Mouse (Mus musculus) intestine, postnatal 0 days (tissue): ENCODE data around the gene Trim16. TPM values are rescaled to one million over a fixed set of nuclear protein-coding genes. Genes with fewer than 3 reads are reported as not detected.

ENCODE experiments used
- ATAC-seq: fragments of 200-750 bp; cut with Nextera tagmentation; 2 replicates; pipeline ENCODE4 v1.8.0; 2017; ENCODE audit warnings: mild to moderate bottlenecking, moderate TSS enrichment, moderate library complexity
- H3K27ac ChIP-seq: fragments of 300-500 bp; sonication (generic); 2 replicates; pipeline ENCODE4 v1.5.1; 2014; ENCODE audit warnings: mild to moderate bottlenecking, low read depth, low read length, moderate library complexity
- H3K27me3 ChIP-seq: fragments of 300-500 bp; sonication (generic); replicated peaks from 2 replicates; pipeline ENCODE4 v1.6.1; 2014; ENCODE audit warnings: low read length, mixed read lengths; ENCODE audit not compliant: control insufficient read depth, insufficient read depth
- H3K36me3 ChIP-seq: fragments of 300-500 bp; sonication (generic); 2 replicates; pipeline ENCODE4 v1.6.1; 2014; ENCODE audit warnings: mild to moderate bottlenecking, moderate library complexity; ENCODE audit not compliant: control insufficient read depth, insufficient read depth
- H3K4me1 ChIP-seq: fragments of 300-500 bp; sonication (generic); replicated peaks from 2 replicates; pipeline ENCODE4 v1.6.1; 2014; ENCODE audit warnings: antibody characterized with exemption, low read length, mixed read lengths; ENCODE audit not compliant: control insufficient read depth, insufficient read depth
- H3K4me2 ChIP-seq: fragments of 300-500 bp; sonication (generic); replicated peaks from 2 replicates; pipeline ENCODE4 v1.6.1; 2014; ENCODE audit warnings: low read depth, mild to moderate bottlenecking, moderate library complexity
- H3K4me3 ChIP-seq: fragments of 300-500 bp; sonication (generic); 2 replicates; pipeline ENCODE4 v1.5.1; 2014; ENCODE audit warnings: low read depth, low read length
- H3K9ac ChIP-seq: fragments of 300-500 bp; sonication (generic); 2 replicates; pipeline ENCODE4 v1.6.1; 2014; ENCODE audit warnings: mild to moderate bottlenecking, low read depth, low read length
- H3K9me3 ChIP-seq: fragments of 300-500 bp; sonication (generic); 2 replicates; pipeline ENCODE4 v1.6.1; 2016; ENCODE audit warnings: mixed run types; ENCODE audit not compliant: control insufficient read depth
- CTCF ChIP-seq: sonication (generic); IDR thresholded peaks from 2 replicates; pipeline ENCODE4 v1.5.1; 2016; ENCODE audit warnings: low read depth, mild to moderate bottlenecking, control low read depth, antibody characterized with exemption, moderate library complexity
- WGBS: fragments of 180-500 bp; shearing (Covaris S2); extraction: QIAGEN DNeasy Blood & Tissue Kit; methylation state at CpG from one replicate; pipeline ENCODE4 v1.1.7; 2014; 5-methylcytosine and 5-hydroxymethylcytosine counted together
- polyA plus RNA-seq: library from polyadenylated mRNA; unstranded; fragments of >200 nt; fragmentation: Nextera tagmentation; extraction: Ambion mirVana; gene quantifications from 2 replicates; pipeline ENCODE4 v1.2.1, GENCODE M21; 2015

Trim16 gene
- polyA plus RNA-seq, 1 experiment from 2014 or later, result 11.5 TPM

- ATAC-seq, result no peak
- 62% methylated on average over 4 of the region's 4 CpGs for WGBS
- Histone ChIP-seq H3K27ac (no peak overlapping the region), H3K9ac (no peak overlapping the region), H3K4me3 (no peak overlapping the region), H3K9me3 (no peaks in the 10 kb centered on the region; the same call in 1 of the 2 replicates), H3K4me2 (no peak overlapping the region), H3K36me3 (no peaks in the 10 kb centered on the region), H3K4me1 (no peaks in the 10 kb centered on the region), H3K27me3 (no peaks in the 10 kb centered on the region)
- TF ChIP-seq CTCF, result peak; percentile 85
Observed at GRCm38 (mm10) chr11:62809201-62809600, 10.8 kb upstream of the Trim16 start.

- ATAC-seq, result no peak
Observed at GRCm38 (mm10) chr11:62812268-62812667, 7.8 kb upstream of the Trim16 start.

GRCm38 (mm10) chr11:62813497-62813896 is 6.5 kb upstream of the Trim16 start:
- no peak for ATAC-seq
- H3K4me3 ChIP-seq, result no peak overlapping the region
- TF ChIP-seq CTCF, result no peak
- no peaks in the 10 kb centered on the region for H3K9me3 ChIP-seq
- 32% methylated on average over 1 of the region's 1 CpGs for WGBS
- H3K4me1 ChIP-seq, result no peaks in the 10 kb centered on the region
- H3K36me3 ChIP-seq, result no peaks in the 10 kb centered on the region
- H3K9ac ChIP-seq, result no peak overlapping the region
- H3K27me3 ChIP-seq, result no peaks in the 10 kb centered on the region
- H3K27ac ChIP-seq, result no peak overlapping the region
- H3K4me2 ChIP-seq, result no peak overlapping the region

More at GRCm38 (mm10) chr11:62812268-62812667, 7.8 kb upstream of the Trim16 start:
- Histone ChIP-seq H3K9me3 (no peaks in the 10 kb centered on the region), H3K4me2 (no peak overlapping the region), H3K9ac (no peak overlapping the region), H3K36me3 (no peaks in the 10 kb centered on the region), H3K27ac (no peak overlapping the region), H3K27me3 (no peaks in the 10 kb centered on the region), H3K4me1 (no peaks in the 10 kb centered on the region), H3K4me3 (no peak overlapping the region)
- TF ChIP-seq CTCF, result no peak
- WGBS, result 85% methylated on average over 6 of the region's 6 CpGs

DNA sequence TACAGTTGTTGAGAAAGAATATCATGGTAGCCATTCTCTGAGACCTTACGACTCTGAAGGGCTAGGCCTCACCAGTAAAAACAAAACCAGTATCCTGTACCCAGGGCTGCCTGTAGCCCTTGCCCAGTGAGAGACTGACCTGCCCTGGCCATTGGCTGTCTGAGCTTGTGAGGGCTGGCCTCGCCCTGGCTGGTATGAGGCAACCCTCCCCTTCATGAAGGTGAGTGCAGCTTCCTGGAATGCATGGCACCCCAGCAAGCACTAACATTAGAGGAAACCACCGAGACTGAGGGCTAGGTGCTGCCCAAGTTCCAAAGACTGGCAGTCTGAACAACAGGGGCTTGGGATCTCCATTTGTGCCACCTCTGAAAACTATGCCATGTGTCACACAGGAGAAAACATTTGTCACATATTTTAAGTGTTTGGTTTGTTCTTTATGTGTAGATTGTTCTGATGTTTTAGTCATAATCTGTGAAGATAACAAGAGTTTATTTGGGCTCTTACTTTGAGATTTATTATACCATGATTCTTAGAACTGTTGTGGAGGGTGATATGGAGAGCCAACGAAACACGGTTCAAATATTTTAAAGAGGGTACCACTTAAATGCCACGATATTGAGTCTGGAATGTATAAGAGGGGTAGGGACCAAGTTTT is 5.9 kb upstream of the Trim16 start:
- H3K4me2 ChIP-seq, result no peak overlapping the region
- no peaks in the 10 kb centered on the region for H3K4me1 ChIP-seq
- peak; percentile 67 for ATAC-seq
- H3K27me3 ChIP-seq, result no peaks in the 10 kb centered on the region
- no peak overlapping the region for H3K4me3 ChIP-seq
- no peak overlapping the region for H3K27ac ChIP-seq
- 45% methylated on average over 6 of the region's 6 CpGs for WGBS
- no peak overlapping the region for H3K9ac ChIP-seq
- TF ChIP-seq CTCF, result no peak
- H3K9me3 ChIP-seq, result no peaks in the 10 kb centered on the region
- no peaks in the 10 kb centered on the region for H3K36me3 ChIP-seq

DNA sequence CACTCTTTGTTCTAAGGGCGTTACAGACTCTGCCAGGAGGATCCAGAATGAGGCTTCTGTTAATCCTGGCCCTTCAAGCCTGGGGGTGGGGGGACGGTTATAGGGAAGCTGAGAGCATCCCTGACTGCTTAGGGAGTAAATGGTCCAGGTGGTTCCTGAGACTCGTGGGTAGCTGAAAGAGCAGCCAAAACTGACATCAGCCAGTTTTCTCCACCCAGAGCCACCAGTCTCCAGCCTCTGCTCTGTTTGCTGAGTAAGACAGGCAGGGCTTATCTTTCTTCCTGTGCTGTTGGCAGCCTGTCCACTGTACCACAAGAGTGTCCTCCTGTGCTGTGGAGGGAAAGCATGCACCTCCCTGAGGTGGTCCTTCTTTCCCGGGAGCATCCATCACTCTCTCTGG is 5.4 kb upstream of the Trim16 start:
- Histone ChIP-seq H3K9me3 (no peaks in the 10 kb centered on the region), H3K9ac (no peak overlapping the region), H3K27ac (no peak overlapping the region), H3K4me3 (no peak overlapping the region), H3K36me3 (no peaks in the 10 kb centered on the region), H3K4me2 (no peak overlapping the region), H3K4me1 (no peaks in the 10 kb centered on the region), H3K27me3 (no peaks in the 10 kb centered on the region)
- 59% methylated on average over 4 of the region's 4 CpGs for WGBS
- TF ChIP-seq CTCF, result no peak
- no peak for ATAC-seq

DNA sequence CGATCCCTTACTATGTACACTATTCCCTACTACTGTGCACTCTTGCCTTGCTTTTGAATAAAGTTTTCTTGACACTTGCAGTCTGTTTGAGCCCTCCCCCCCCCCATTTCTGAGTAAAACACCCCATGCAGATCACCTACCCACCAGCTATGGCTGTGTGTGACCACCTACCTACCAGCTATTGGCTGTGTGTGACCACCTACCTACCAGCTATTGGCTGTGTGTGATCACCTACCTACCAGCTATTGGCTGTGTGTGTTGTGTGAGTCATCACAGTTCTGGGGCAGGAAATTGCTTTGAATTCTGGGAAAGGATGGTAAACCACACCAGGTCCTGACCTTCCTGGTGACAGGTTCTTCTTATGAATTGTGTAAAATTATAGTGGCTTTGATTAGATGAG is 4.6 kb upstream of the Trim16 start:
- Histone ChIP-seq H3K4me2 (no peak overlapping the region), H3K9ac (no peak overlapping the region), H3K9me3 (no peaks in the 10 kb centered on the region), H3K4me3 (no peak overlapping the region), H3K27ac (no peak overlapping the region), H3K36me3 (no peaks in the 10 kb centered on the region), H3K4me1 (0 out of 2 replicates have a peak, but pooled peaks cover 4% of the 10 kb centered on the region), H3K27me3 (no peaks in the 10 kb centered on the region)
- WGBS, result 96% methylated on average over 1 of the region's 1 CpGs
- no peak for TF ChIP-seq CTCF
- ATAC-seq, result no peak
